Mouse (Mus musculus): Measurements from ENCODE around the gene Ccdc9.

Ccdc9 gene

GRCm38 (mm10) chr7:16286026-16286961 lies at the start of gene Ccdc9:
Gene Ccdc9 (minus strand): TSS chr7:16286795.
- DNase-seq (ENCODE audit: low spot score in 2 of 2) = peak; percentile 98

DNA sequence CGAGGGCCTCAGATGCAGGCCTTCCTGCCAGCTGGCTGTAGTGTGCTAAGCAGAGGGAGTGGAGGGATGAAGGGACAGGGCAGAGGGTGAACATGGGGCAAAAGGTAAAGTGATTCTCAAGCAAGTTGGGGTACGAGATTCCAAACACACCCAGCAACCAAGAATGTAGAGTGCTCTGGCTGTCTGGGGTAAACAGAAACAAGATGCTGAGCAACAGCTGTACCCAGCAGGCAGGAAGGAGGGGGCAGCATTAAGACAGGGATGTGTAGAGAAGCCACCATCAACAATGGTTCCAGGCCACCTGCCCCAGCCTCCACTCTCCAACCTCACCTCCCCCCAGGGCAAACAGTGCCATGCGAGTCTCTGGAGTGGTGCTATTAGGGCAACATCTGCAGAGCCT lies 42.6 kb upstream of the Ccdc9 start:
- DNase-seq (ENCODE audit: low spot score in 2 of 2) = no peak

DNA sequence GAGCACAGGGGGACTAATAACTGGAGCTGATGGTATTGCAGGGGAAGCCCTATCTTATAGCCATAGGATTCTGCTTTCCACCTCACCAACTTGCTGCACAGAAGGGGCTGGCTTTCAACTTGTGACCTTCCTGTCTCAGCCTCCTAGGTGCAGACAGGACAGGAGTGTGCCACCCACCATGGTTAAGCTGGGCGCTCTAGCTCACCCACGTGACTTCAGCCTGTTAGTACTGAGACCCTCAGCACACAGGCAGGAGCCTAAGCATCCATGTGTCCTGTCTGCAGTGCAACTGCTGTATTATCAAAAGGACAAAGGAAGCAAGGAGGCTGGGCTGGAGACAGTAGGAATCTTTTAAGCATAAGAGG lies 40.0 kb upstream of the Ccdc9 start:
- DNase-seq (ENCODE audit: low spot score in 2 of 2) = peak in 1 of 2 experiments; percentile 16

DNA sequence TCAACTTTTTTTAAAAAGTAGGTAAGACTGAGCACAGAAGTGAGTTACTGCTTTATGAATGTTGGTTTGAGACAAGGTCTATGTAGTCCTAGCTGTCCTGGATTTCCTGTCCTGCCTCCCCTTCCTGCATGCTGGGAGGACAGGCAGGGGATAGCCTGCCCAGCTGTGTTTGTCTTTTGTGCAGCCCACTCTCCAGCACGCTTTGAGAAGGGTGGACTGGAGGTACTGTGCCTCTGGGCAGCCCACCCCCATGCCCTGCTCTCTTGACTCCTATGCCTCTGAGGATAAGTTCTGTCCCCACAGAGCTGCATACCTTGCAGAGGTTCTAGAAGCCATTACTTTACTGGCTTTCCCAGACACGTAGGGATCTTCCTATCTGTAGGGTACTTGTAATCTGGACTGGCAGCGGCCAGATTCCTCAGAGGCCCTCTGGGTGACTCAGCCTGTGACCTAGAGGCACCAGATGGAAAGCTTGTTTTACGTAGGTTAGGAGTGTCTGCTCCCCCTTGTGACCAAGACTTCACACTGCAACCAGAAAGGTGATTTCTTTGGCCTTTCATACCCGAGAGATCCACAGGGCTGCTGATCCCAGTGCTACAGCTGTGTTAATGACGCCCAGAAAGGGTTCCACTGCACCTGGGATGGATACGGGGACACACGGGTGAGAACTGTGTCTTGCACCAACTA lies 39.5 kb upstream of the Ccdc9 start:
- peak; percentile 13 to 48 for DNase-seq (ENCODE audit: low spot score in 2 of 2)

- no peak for DNase-seq (ENCODE audit: low spot score in 2 of 2)
These were observed 38.1 kb upstream of the Ccdc9 start for GRCm38 (mm10) chr7:16324661-16325060.

- no peak for DNase-seq (ENCODE audit: low spot score in 2 of 2)
These were observed 33.9 kb upstream of the Ccdc9 start for GRCm38 (mm10) chr7:16320479-16320878.

- DNase-seq (ENCODE audit: low spot score in 2 of 2) = no peak
These were observed 32.6 kb upstream of the Ccdc9 start for GRCm38 (mm10) chr7:16319216-16319615.

DNA sequence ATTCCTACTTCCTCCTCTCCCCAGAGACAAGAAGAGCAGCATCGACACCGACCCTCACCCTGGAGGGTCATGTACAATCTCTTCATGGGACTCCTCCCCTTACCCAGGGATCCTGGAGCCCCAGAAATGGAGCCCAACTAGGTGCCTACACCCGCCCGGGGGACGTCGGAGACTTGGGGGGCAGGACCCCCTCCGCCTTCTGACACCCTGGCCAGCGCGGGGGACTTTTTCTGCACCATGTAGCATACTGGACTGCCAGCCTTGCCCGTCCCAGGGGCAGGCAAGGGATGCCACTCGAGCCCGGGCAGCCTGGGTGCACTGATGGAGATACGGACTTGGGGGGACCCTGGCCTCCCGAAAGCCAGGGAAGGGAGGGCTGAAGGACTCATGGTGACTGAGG lies 30.5 kb upstream of the Ccdc9 start:
- no peak for DNase-seq (ENCODE audit: low spot score in 2 of 2)

DNA sequence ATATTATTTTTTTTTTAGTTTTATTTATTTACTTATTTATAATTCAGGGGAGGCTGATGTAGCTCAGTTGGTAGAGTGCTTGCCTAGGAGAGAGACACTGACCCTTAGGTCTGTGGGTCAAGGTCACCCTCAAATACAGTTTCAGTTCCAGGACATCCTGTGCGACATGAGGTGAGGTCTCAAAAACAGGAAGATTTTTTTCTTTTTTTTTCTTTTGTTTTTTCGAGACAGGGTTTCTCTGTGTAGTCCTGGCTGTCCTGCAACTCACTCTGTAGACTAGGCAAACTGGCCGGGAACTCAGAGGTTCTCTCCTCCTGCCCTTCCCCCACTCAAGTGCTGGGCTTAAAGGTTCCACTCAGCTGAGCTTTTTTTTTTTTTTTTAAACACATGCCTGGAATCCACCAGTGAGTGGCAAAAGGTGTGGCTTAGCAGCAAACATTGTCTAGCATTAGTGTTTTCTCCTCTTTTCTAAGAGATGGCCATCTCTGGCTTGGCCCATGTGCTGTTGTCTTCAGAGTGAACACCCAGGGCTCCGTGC lies 28.7 kb upstream of the Ccdc9 start:
- no peak for DNase-seq (ENCODE audit: low spot score in 2 of 2)

- DNase-seq (ENCODE audit: low spot score in 2 of 2) = peak; percentile 13 to 15
These were observed 27.7 kb upstream of the Ccdc9 start for GRCm38 (mm10) chr7:16314221-16314775.

GRCm38 (mm10) chr7:16313481-16314220 lies 27.1 kb upstream of the Ccdc9 start:
- DNase-seq (ENCODE audit: low spot score in 2 of 2) = peak; percentile 77 to 78

DNA sequence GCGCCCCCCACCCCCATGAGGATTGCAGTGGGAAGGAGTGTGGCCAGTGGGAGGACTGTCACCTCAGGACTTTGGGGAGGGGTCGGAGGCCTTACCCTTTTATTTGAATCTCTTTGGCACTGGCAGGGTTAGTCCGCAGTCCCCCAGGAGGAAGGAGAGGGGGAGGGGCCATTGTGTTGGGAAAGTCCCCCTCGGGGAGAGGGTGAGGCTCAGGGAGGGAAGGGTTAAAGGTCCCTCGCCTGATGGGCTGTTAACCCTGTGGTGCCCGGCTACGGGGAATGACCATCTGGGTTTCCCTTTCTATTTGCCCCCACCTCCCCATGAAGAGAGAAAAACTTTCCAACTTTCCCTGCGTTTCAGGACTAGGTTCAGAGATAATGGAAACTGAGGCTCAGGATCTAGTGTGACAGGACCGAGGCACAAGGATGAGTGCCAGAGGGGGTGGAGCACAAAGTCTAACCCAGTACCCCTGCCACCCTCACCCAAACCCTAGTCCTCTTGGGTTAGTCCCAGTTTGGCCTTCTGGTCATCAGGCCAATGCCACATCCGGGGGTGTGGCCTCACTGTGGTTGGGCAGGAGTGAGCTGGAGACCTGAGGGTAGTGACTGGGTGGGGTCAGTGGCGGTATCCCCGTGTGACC lies 26.2 kb upstream of the Ccdc9 start:
- DNase-seq (ENCODE audit: low spot score in 2 of 2) = no peak

GRCm38 (mm10) chr7:16312011-16312671 lies 25.5 kb upstream of the Ccdc9 start:
- no peak for DNase-seq (ENCODE audit: low spot score in 2 of 2)

DNA sequence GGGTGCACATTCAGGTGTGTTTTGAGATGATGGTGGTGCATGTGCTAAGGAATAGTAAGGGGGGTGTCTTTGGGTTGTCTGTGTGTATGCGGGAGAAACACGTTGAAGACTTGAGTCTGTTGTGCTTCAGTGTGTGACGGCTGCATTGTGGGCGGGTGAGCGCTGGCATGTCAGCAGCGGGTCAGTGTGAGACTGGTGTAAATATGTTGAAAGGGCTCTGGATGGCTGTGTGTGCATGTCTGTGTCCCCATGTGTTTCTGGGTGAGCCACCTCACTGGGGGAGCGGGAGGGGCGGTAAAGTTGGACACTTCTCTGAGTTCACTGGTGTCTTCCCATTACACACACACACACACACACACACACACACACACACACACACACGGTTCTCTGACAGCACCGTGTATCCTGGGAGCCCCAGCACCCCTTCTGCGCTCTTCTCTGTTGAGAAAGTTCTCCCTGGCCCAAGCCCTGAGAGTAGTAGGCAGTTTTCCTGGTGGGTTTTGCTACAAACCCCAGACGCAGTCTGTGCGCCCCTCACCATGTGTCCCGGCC lies 24.9 kb upstream of the Ccdc9 start:
- peak; percentile 26 to 36 for DNase-seq (ENCODE audit: low spot score in 2 of 2)

GRCm38 (mm10) chr7:16310521-16311452 lies 24.2 kb upstream of the Ccdc9 start:
- DNase-seq (ENCODE audit: low spot score in 2 of 2) = peak; percentile 30 to 45

DNA sequence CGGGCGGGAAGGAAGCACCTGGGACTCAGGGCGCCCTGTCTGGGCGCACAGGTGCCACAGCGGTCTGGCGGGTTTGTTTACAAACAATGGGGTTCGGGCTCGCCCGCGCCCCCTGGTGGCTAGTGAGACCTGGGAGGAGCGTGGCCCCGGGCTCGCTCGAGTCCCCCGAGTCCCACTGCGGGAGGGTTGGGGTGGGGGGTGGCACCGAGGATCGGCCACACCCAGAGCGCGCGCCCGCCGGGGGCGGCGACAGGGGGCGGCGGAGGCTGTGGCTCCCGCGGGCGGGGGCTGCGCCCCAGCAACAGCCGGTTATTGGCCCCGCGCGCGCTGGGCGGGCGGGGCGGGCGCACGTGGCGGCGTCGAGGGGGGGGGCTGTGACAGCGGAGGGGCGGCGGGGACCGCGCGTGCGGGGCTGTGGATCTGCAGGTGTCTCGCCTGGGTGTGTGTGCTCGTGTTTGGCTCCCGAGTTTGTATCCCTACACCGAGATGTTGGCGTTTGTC lies 23.5 kb upstream of the Ccdc9 start:
- DNase-seq (ENCODE audit: low spot score in 2 of 2) = peak; percentile 69 to 76

DNA sequence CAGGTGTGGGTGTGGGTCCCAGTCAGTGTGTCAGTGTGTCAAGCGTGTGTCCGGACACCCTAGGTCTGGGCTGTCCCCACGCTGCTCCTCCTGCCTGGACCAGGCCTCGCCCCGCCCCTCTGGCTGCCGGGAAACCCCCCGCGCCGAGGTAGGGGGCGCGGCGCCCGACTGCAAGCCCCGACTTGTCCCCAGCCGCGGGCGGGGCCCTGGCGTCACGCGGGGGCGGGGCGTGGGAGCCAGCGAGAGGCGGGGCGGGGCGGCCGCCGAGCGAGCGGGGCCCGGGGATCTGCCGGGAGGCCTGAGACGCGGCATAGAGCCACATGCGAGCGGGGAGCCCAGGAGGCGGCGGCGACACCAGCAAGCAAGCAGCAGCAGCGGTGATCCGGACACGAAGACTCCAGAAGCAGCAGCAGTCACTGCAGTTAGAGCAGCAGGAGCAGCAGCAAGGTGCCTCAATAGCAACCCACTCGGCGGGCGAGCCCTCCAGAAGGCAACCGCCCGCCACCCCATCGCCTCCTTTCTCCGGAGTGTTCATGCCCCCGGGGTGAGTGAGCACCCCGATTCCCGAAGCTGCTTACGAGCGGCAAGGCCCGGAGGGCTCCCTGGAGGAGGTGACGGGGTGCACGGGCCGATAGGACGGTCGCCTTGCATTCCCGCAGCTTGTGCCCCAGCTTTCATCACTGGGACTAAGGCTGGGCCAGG lies 22.9 kb upstream of the Ccdc9 start:
- DNase-seq (ENCODE audit: low spot score in 2 of 2) = peak; percentile 80

- DNase-seq (ENCODE audit: low spot score in 2 of 2) = no peak
These were observed 22.1 kb upstream of the Ccdc9 start for GRCm38 (mm10) chr7:16308555-16309317.
